Mouse (Mus musculus): ENCODE measurements around the gene Sh3bp5l. TPM values are rescaled to one million over a fixed set of nuclear protein-coding genes. Genes with fewer than 3 reads are reported as not detected.

The Sh3bp5l gene
- total and polyA plus RNA-seq, 3 experiments, result 22.8 to 33.9 (median 28.4) TPM

GRCm38 (mm10) chr11:58377273-58377672 is 46.7 kb downstream of the Sh3bp5l start:
- Histone ChIP-seq H3K4me1 (ENCODE audit: control insufficient read depth, insufficient read depth, low read length) (no peaks in the 10 kb centered on the region), H3K4me3 (no peak overlapping the region), H3K9ac (ENCODE audit: low read depth, low read length) (no peak overlapping the region), H3K27ac (no peak overlapping the region), H3K36me3 (ENCODE audit: control insufficient read depth, insufficient read depth, low read length) (no peaks in the 10 kb centered on the region), H3K27me3 (ENCODE audit: control insufficient read depth, insufficient read depth, low read length) (0 out of 2 replicates have a peak, but pooled peaks cover 1% of the 10 kb centered on the region), H3K79me2 (replicated peaks; ENCODE audit: control insufficient read depth, insufficient read depth, low read length) (no peaks in the 10 kb centered on the region)
- DNase-seq, result no peak
- TF ChIP-seq CTCF (IDR thresholded peaks at IDR 0.05) (no peak), POLR2A (IDR thresholded peaks at IDR 0.05; ENCODE audit: insufficient read depth, low read depth, low read length) (no peak), EP300 (IDR thresholded peaks at IDR 0.05; ENCODE audit: insufficient read depth, low read depth, low read length) (no peak)
- intact Hi-C loops (cut with DNase I), result no loop called here
- WGBS, result 83% methylated on average over 2 of the region's 2 CpGs

GRCm38 (mm10) chr11:58377686-58378085 is 47.2 kb downstream of the Sh3bp5l start:
- no peaks in the 10 kb centered on the region for H3K4me1 ChIP-seq (ENCODE audit: control insufficient read depth, insufficient read depth, low read length)
- no peak overlapping the region for H3K27ac ChIP-seq
- TF ChIP-seq CTCF (IDR thresholded peaks at IDR 0.05), result no peak
- no peak for TF ChIP-seq POLR2A (IDR thresholded peaks at IDR 0.05; ENCODE audit: insufficient read depth, low read depth, low read length)
- TF ChIP-seq EP300 (IDR thresholded peaks at IDR 0.05; ENCODE audit: insufficient read depth, low read depth, low read length), result no peak
- no peak for DNase-seq
- intact Hi-C loops (cut with DNase I), result no loop called here
- H3K9ac ChIP-seq (ENCODE audit: low read depth, low read length), result no peak overlapping the region
- H3K27me3 ChIP-seq (ENCODE audit: control insufficient read depth, insufficient read depth, low read length), result 0 out of 2 replicates have a peak, but pooled peaks cover 1% of the 10 kb centered on the region
- WGBS, result 55% methylated on average over 1 of the region's 1 CpGs
- no peaks in the 10 kb centered on the region for H3K79me2 ChIP-seq (replicated peaks; ENCODE audit: control insufficient read depth, insufficient read depth, low read length)
- no peaks in the 10 kb centered on the region for H3K36me3 ChIP-seq (ENCODE audit: control insufficient read depth, insufficient read depth, low read length)
- no peak overlapping the region for H3K4me3 ChIP-seq

- WGBS, result 79% methylated on average over 3 of the region's 3 CpGs
- Histone ChIP-seq H3K36me3 (ENCODE audit: control insufficient read depth, insufficient read depth, low read length) (no peaks in the 10 kb centered on the region), H3K4me3 (no peak within 1 kb of the TSS), H3K79me2 (replicated peaks; ENCODE audit: control insufficient read depth, insufficient read depth, low read length) (no peaks in the 10 kb centered on the region), H3K9ac (ENCODE audit: low read depth, low read length) (no peak within 1 kb of the TSS), H3K27me3 (ENCODE audit: control insufficient read depth, insufficient read depth, low read length) (0 out of 2 replicates have a peak, but pooled peaks cover 1% of the 10 kb centered on the region), H3K27ac (no peak within 1 kb of the TSS), H3K4me1 (ENCODE audit: control insufficient read depth, insufficient read depth, low read length) (no peaks in the 10 kb centered on the region)
- no peak for DNase-seq
- intact Hi-C loops (cut with DNase I), result no loop called here
- no peak for TF ChIP-seq POLR2A (IDR thresholded peaks at IDR 0.05; ENCODE audit: insufficient read depth, low read depth, low read length)
- no peak for TF ChIP-seq CTCF (IDR thresholded peaks at IDR 0.05)
- TF ChIP-seq EP300 (IDR thresholded peaks at IDR 0.05; ENCODE audit: insufficient read depth, low read depth, low read length), result no peak
Observed at GRCm38 (mm10) chr11:58378763-58379278, 48.3 kb downstream of the Sh3bp5l start, which contains the start of gene Lypd8. Gene Lypd8, plus strand, starts transcription at chr11:58379043.

- Histone ChIP-seq H3K27ac (no peak overlapping the region), H3K9ac (ENCODE audit: low read depth, low read length) (no peak overlapping the region), H3K79me2 (replicated peaks; ENCODE audit: control insufficient read depth, insufficient read depth, low read length) (no peaks in the 10 kb centered on the region), H3K27me3 (ENCODE audit: control insufficient read depth, insufficient read depth, low read length) (0 out of 2 replicates have a peak, but pooled peaks cover 1% of the 10 kb centered on the region), H3K36me3 (ENCODE audit: control insufficient read depth, insufficient read depth, low read length) (no peaks in the 10 kb centered on the region), H3K4me1 (ENCODE audit: control insufficient read depth, insufficient read depth, low read length) (no peaks in the 10 kb centered on the region), H3K4me3 (no peak overlapping the region)
- TF ChIP-seq EP300 (IDR thresholded peaks at IDR 0.05; ENCODE audit: insufficient read depth, low read depth, low read length) (no peak), CTCF (IDR thresholded peaks at IDR 0.05) (no peak), POLR2A (IDR thresholded peaks at IDR 0.05; ENCODE audit: insufficient read depth, low read depth, low read length) (no peak)
- DNase-seq, result no peak
- intact Hi-C loops (cut with DNase I), result no loop called here
- 93% methylated on average over 1 of the region's 1 CpGs for WGBS
Observed at GRCm38 (mm10) chr11:58379516-58379915, 49.0 kb downstream of the Sh3bp5l start.

GRCm38 (mm10) chr11:58382471-58382870 is 51.9 kb downstream of the Sh3bp5l start:
- 95% methylated on average over 6 of the region's 6 CpGs for WGBS
- intact Hi-C loops (cut with DNase I), result no loop called here
- DNase-seq, result no peak
- no peak overlapping the region for H3K27ac ChIP-seq
- H3K27me3 ChIP-seq (ENCODE audit: control insufficient read depth, insufficient read depth, low read length), result no peaks in the 10 kb centered on the region
- no peak overlapping the region for H3K4me3 ChIP-seq
- H3K4me1 ChIP-seq (ENCODE audit: control insufficient read depth, insufficient read depth, low read length), result no peaks in the 10 kb centered on the region
- no peaks in the 10 kb centered on the region for H3K79me2 ChIP-seq (replicated peaks; ENCODE audit: control insufficient read depth, insufficient read depth, low read length)
- H3K36me3 ChIP-seq (ENCODE audit: control insufficient read depth, insufficient read depth, low read length), result no peaks in the 10 kb centered on the region
- H3K9ac ChIP-seq (ENCODE audit: low read depth, low read length), result no peak overlapping the region
- TF ChIP-seq CTCF (IDR thresholded peaks at IDR 0.05) (no peak), POLR2A (IDR thresholded peaks at IDR 0.05; ENCODE audit: insufficient read depth, low read depth, low read length) (no peak), EP300 (IDR thresholded peaks at IDR 0.05; ENCODE audit: insufficient read depth, low read depth, low read length) (no peak)

Other genes with a start within 250 kb of the Sh3bp5l start
- gene Gm12248, start 237.6 kb upstream of the Sh3bp5l start, total RNA-seq (2021), result not detected
- 0.44 TPM in 1 of 2 replicates, not detected in the other for gene Gm12248, start 237.6 kb upstream of the Sh3bp5l start, polyA plus RNA-seq (2012; rRNA removed)
- gene Cnot8, start 226.6 kb upstream of the Sh3bp5l start, total RNA-seq (2021), result 10 to 100 TPM; 35.5 to 36.4 TPM
- 43.0 and 76.2 TPM in 2 replicates for gene Cnot8, start 226.6 kb upstream of the Sh3bp5l start, polyA plus RNA-seq (2012; rRNA removed)
- gene Gemin5, start 162.2 kb upstream of the Sh3bp5l start, total RNA-seq (2021), result 1 to 10 TPM; 9.1 to 9.3 TPM
- 3.2 and 4.7 TPM in 2 replicates for gene Gemin5, start 162.2 kb upstream of the Sh3bp5l start, polyA plus RNA-seq (2012; rRNA removed)
- gene Mrpl22, start 159.1 kb upstream of the Sh3bp5l start, total RNA-seq (2021), result 10 to 100 TPM; 50.7 to 53.9 TPM
- 48.4 and 48.6 TPM in 2 replicates for gene Mrpl22, start 159.1 kb upstream of the Sh3bp5l start, polyA plus RNA-seq (2012; rRNA removed)
- 10 to 100 TPM in 1 of 2 experiments, 1 to 10 TPM in 1; 9.3 to 12.4 TPM for gene Igtp, start 131.2 kb upstream of the Sh3bp5l start, total RNA-seq (2021)
- 14.1 and 16.4 TPM in 2 replicates for gene Igtp, start 131.2 kb upstream of the Sh3bp5l start, polyA plus RNA-seq (2012; rRNA removed)
- 10 to 100 TPM; 10.6 to 16.4 TPM for gene Irgm2, start 131.1 kb upstream of the Sh3bp5l start, total RNA-seq (2021)
- 11.9 and 18.3 TPM in 2 replicates for gene Irgm2, start 131.1 kb upstream of the Sh3bp5l start, polyA plus RNA-seq (2012; rRNA removed)
- gene 4930438A08Rik, start 55.9 kb upstream of the Sh3bp5l start, total RNA-seq (2021), result not detected
- not detected in 2 replicates for gene 4930438A08Rik, start 55.9 kb upstream of the Sh3bp5l start, polyA plus RNA-seq (2012; rRNA removed)
- gene Zfp692, start 23.7 kb upstream of the Sh3bp5l start, total RNA-seq (2021), result 1 to 10 TPM; 3.1 to 4.4 TPM
- 9.8 and 11.3 TPM in 2 replicates for gene Zfp692, start 23.7 kb upstream of the Sh3bp5l start, polyA plus RNA-seq (2012; rRNA removed)
- 10 to 100 TPM; 41.9 to 48.7 TPM for gene Zfp672, start 385 bp upstream of the Sh3bp5l start, total RNA-seq (2021)
- 33.8 and 38.4 TPM in 2 replicates for gene Zfp672, start 385 bp upstream of the Sh3bp5l start, polyA plus RNA-seq (2012; rRNA removed)
- gene Lypd8, start 48.3 kb downstream of the Sh3bp5l start, total RNA-seq (2021), result not detected
- 0.56 and 0.62 TPM in 2 replicates for gene Lypd8, start 48.3 kb downstream of the Sh3bp5l start, polyA plus RNA-seq (2012; rRNA removed)
- gene 1810065E05Rik, start 90.4 kb downstream of the Sh3bp5l start, total RNA-seq (2021), result not detected
- not detected in 2 replicates for gene 1810065E05Rik, start 90.4 kb downstream of the Sh3bp5l start, polyA plus RNA-seq (2012; rRNA removed)
- gene Gm12253, start 101.8 kb downstream of the Sh3bp5l start, total RNA-seq (2021), result not detected
- gene Gm12253, start 101.8 kb downstream of the Sh3bp5l start, polyA plus RNA-seq (2012; rRNA removed), result not detected in 2 replicates
- gene Lypd9, start 122.2 kb downstream of the Sh3bp5l start, total RNA-seq (2021), result not detected
- gene Lypd9, start 122.2 kb downstream of the Sh3bp5l start, polyA plus RNA-seq (2012; rRNA removed), result not detected in 2 replicates
- gene Olfr30, start 131.5 kb downstream of the Sh3bp5l start, total RNA-seq (2021), result not detected
- gene Olfr30, start 131.5 kb downstream of the Sh3bp5l start, polyA plus RNA-seq (2012; rRNA removed), result not detected in 2 replicates
- not detected for gene Olfr332, start 161.8 kb downstream of the Sh3bp5l start, total RNA-seq (2021)
- gene Olfr332, start 161.8 kb downstream of the Sh3bp5l start, polyA plus RNA-seq (2012; rRNA removed), result not detected in 2 replicates
- not detected for gene Olfr331, start 171.8 kb downstream of the Sh3bp5l start, total RNA-seq (2021)
- not detected in 2 replicates for gene Olfr331, start 171.8 kb downstream of the Sh3bp5l start, polyA plus RNA-seq (2012; rRNA removed)
- not detected for gene Olfr330, start 204.1 kb downstream of the Sh3bp5l start, total RNA-seq (2021)
- gene Olfr330, start 204.1 kb downstream of the Sh3bp5l start, polyA plus RNA-seq (2012; rRNA removed), result not detected in 2 replicates
- not detected for gene Olfr329-ps, start 215.7 kb downstream of the Sh3bp5l start, total RNA-seq (2021)
- 0.15 and 0.27 TPM in 2 replicates for gene Olfr329-ps, start 215.7 kb downstream of the Sh3bp5l start, polyA plus RNA-seq (2012; rRNA removed)
- gene Olfr328, start 224.9 kb downstream of the Sh3bp5l start, total RNA-seq (2021), result not detected
- not detected in 2 replicates for gene Olfr328, start 224.9 kb downstream of the Sh3bp5l start, polyA plus RNA-seq (2012; rRNA removed)
- gene Olfr224, start 239.8 kb downstream of the Sh3bp5l start, total RNA-seq (2021), result not detected
- gene Olfr224, start 239.8 kb downstream of the Sh3bp5l start, polyA plus RNA-seq (2012; rRNA removed), result 0.61 and 1.3 TPM in 2 replicates
- gene Olfr325, start 247.0 kb downstream of the Sh3bp5l start, total RNA-seq (2021), result not detected
- gene Olfr325, start 247.0 kb downstream of the Sh3bp5l start, polyA plus RNA-seq (2012; rRNA removed), result not detected in 2 replicates

Data from heart, adult 2 months (tissue).